Mouse (Mus musculus) brain, adult 2 months (tissue): Measurements from ENCODE around the gene Aif1.
"Not testable (repeated sequence)": the region's sequence is repeated elsewhere in the genome, so short reads cannot be mapped to it uniquely, and the experiment has no call there.

Source experiments
- DNase-seq: peaks from one replicate; pipeline ENCODE4 v3.0.0; 2011; ENCODE audit warnings: low read depth, low spot score

Gene Aif1

GRCm38 (mm10) chr17:35147922-35148639, 27.8 kb downstream of the Aif1 start:
- no peak for DNase-seq

GRCm38 (mm10) chr17:35147348-35147747, 28.5 kb downstream of the Aif1 start:
- DNase-seq = no peak

GRCm38 (mm10) chr17:35146139-35146538, 29.7 kb downstream of the Aif1 start:
- no peak for DNase-seq

- no peak for DNase-seq
Observed at GRCm38 (mm10) chr17:35141971-35142370, 33.9 kb downstream of the Aif1 start.

- no peak for DNase-seq
Observed at GRCm38 (mm10) chr17:35140490-35140996, 35.3 kb downstream of the Aif1 start.

GRCm38 (mm10) chr17:35139269-35139668, 36.6 kb downstream of the Aif1 start:
- DNase-seq = no peak

GRCm38 (mm10) chr17:35135591-35136320, 40.1 kb downstream of the Aif1 start:
- no peak for DNase-seq

GRCm38 (mm10) chr17:35134801-35135590, 40.9 kb downstream of the Aif1 start, which contains the start of gene Bag6:
Gene Bag6 (plus strand): TSS chr17:35135178.
- DNase-seq = peak; percentile 97

- no peak for DNase-seq
Observed at GRCm38 (mm10) chr17:35133517-35133916, 42.4 kb downstream of the Aif1 start.

GRCm38 (mm10) chr17:35132174-35132560, 43.7 kb downstream of the Aif1 start:
- no peak for DNase-seq

GRCm38 (mm10) chr17:35131500-35132173, 44.2 kb downstream of the Aif1 start, which contains the start of gene Apom:
Gene Apom (minus strand): TSS chr17:35132050.
- no peak for DNase-seq

- no peak for DNase-seq
Observed at GRCm38 (mm10) chr17:35131038-35131437, 44.8 kb downstream of the Aif1 start.

GRCm38 (mm10) chr17:35128996-35129395, 46.9 kb downstream of the Aif1 start:
- no peak for DNase-seq

- peak; percentile 38 for DNase-seq
Observed at GRCm38 (mm10) chr17:35127017-35127416, 48.9 kb downstream of the Aif1 start.

GRCm38 (mm10) chr17:35126206-35126611, 49.7 kb downstream of the Aif1 start, which contains the start of gene D17H6S53E:
Gene D17H6S53E (plus strand): TSS chr17:35126373.
- peak; percentile 84 for DNase-seq

GRCm38 (mm10) chr17:35125578-35125977, 50.3 kb downstream of the Aif1 start:
- peak; percentile 35 for DNase-seq

- no peak for DNase-seq
Observed at GRCm38 (mm10) chr17:35125081-35125480, 50.8 kb downstream of the Aif1 start.

- DNase-seq = not testable (repeated sequence)
Observed at GRCm38 (mm10) chr17:35124261-35124896, 51.5 kb downstream of the Aif1 start.

- not testable (repeated sequence) for DNase-seq
Observed at GRCm38 (mm10) chr17:35123287-35123686, 52.6 kb downstream of the Aif1 start.

GRCm38 (mm10) chr17:35121871-35122303, 54.0 kb downstream of the Aif1 start, which contains the start of gene Csnk2b:
Gene Csnk2b (minus strand): TSS chr17:35122053.
- DNase-seq = peak; percentile 92
